ENCODE assay signal across 21 mouse cellular contexts in genomic region chr7:141218557-141219133, GRCm38 (mm10). TPM values are rescaled to one million over a fixed set of nuclear protein-coding genes. Genes with fewer than 3 reads are reported as not detected.
DNase-seq lines count a peak whose midpoint lies in the region; ATAC-seq and TF ChIP-seq lines count a peak whose summit lies in the region.
"Had no signal": no experiment of that assay in that cellular context is flagged by ENCODE, and none has a peak within 500 bp of the region (broad histone marks: within the 10 kb centered on the region; RNA-seq: fewer than 3 reads in every experiment).

No protein-coding gene starts in this region.

- no peaks in the 10 kb centered on the region for H3K27me3 ChIP-seq in liver, embryonic 11.5 days (replicated peaks; ENCODE audit: control insufficient read depth, insufficient read depth, low read length)
- H3K27me3 ChIP-seq in E14TG2a.4 (ENCODE audit: insufficient read depth, low read length): no peaks in the 10 kb centered on the region
- no peaks in the 10 kb centered on the region for H3K27me3 ChIP-seq in embryonic facial prominence, embryonic 13.5 days
- H3K27me3 ChIP-seq in liver, embryonic 15.5 days: no peaks in the 10 kb centered on the region
- H3K27me3 ChIP-seq: embryonic facial prominence, embryonic 12.5 days; forebrain, embryonic 15.5 days; midbrain, embryonic 13.5 days; neural tube, embryonic 12.5 days; Patski had no signal

- no peaks in the 10 kb centered on the region for H3K9me3 ChIP-seq in liver, embryonic 11.5 days (ENCODE audit: control insufficient read depth, low read length)
- H3K9me3 ChIP-seq in E14TG2a.4 (ENCODE audit: low read length): no peaks in the 10 kb centered on the region
- H3K9me3 ChIP-seq in embryonic facial prominence, embryonic 13.5 days: no peaks in the 10 kb centered on the region
- H3K9me3 ChIP-seq in liver, embryonic 15.5 days (replicated peaks): no peaks in the 10 kb centered on the region
- H3K9me3 ChIP-seq: embryonic facial prominence, embryonic 12.5 days; forebrain, embryonic 15.5 days; heart, embryonic 12.5 days; midbrain, embryonic 13.5 days; neural tube, embryonic 12.5 days had no signal

- H3K4me3 ChIP-seq in liver, embryonic 11.5 days (ENCODE audit: low read depth, low read length): no peak overlapping the region
- peak overlapping the region; percentile 92 for H3K4me3 ChIP-seq in E14TG2a.4 (replicated peaks; ENCODE audit: low read length)
- no peak overlapping the region for H3K4me3 ChIP-seq in embryonic facial prominence, embryonic 13.5 days
- H3K4me3 ChIP-seq in liver, embryonic 15.5 days (replicated peaks): no peak overlapping the region
- no peak overlapping the region for H3K4me3 ChIP-seq in left cerebral cortex, adult 2 months
- H3K4me3 ChIP-seq: embryonic facial prominence, embryonic 12.5 days; forebrain, embryonic 15.5 days; heart, embryonic 12.5 days; midbrain, embryonic 13.5 days; neural tube, embryonic 12.5 days had no signal

- intact Hi-C loops in left cerebral cortex, adult 2 months (cut with DNase I): no loop called here
- intact Hi-C loops in left cerebral cortex, postnatal 36 days (cut with DNase I): no loop called here

- WGBS in liver, embryonic 11.5 days: 88% methylated on average over 5 of the region's 5 CpGs
- 82% methylated on average over 5 of the region's 5 CpGs for WGBS in embryonic facial prominence, embryonic 13.5 days
- WGBS in liver, embryonic 15.5 days (ENCODE audit: insufficient replicate concordance): 78% methylated on average over 5 of the region's 5 CpGs

- H3K36me3 ChIP-seq in liver, embryonic 11.5 days (ENCODE audit: control insufficient read depth, insufficient read depth, low read length): peaks cover 11% of the 10 kb centered on the region; the same call in 1 of the 2 replicates
- H3K36me3 ChIP-seq in E14TG2a.4 (ENCODE audit: insufficient read depth, low read length): peaks cover 45% of the 10 kb centered on the region
- H3K36me3 ChIP-seq in embryonic facial prominence, embryonic 13.5 days: peaks cover 17% of the 10 kb centered on the region
- peaks cover 35% of the 10 kb centered on the region for H3K36me3 ChIP-seq in liver, embryonic 15.5 days (replicated peaks)
- H3K36me3 ChIP-seq: forebrain, embryonic 15.5 days had no signal

- H3K4me2 ChIP-seq in liver, embryonic 11.5 days: 0 out of 2 replicates have a peak overlapping the region, but pooled peaks have one; percentile 8
- H3K4me2 ChIP-seq in embryonic facial prominence, embryonic 13.5 days: no peak overlapping the region
- peak overlapping the region; percentile 16; the same call in 1 of the 2 replicates for H3K4me2 ChIP-seq in liver, embryonic 15.5 days
- H3K4me2 ChIP-seq: embryonic facial prominence, embryonic 12.5 days; forebrain, embryonic 15.5 days; heart, embryonic 12.5 days; midbrain, embryonic 13.5 days; neural tube, embryonic 12.5 days had no signal

- no peak overlapping the region; the same call in 1 of the 2 replicates for H3K9ac ChIP-seq in liver, embryonic 11.5 days (ENCODE audit: low read depth, low read length)
- H3K9ac ChIP-seq in embryonic facial prominence, embryonic 13.5 days: 0 out of 2 replicates have a peak overlapping the region, but pooled peaks have one; percentile 7
- no peak overlapping the region for H3K9ac ChIP-seq in liver, embryonic 15.5 days
- H3K9ac ChIP-seq: embryonic facial prominence, embryonic 12.5 days; forebrain, embryonic 15.5 days; lung, embryonic 14.5 days; midbrain, embryonic 13.5 days; neural tube, embryonic 12.5 days had no signal

- ATAC-seq in liver, embryonic 11.5 days (replicated peaks; ENCODE audit: low FRiP score): no peak
- ATAC-seq in embryonic facial prominence, embryonic 13.5 days (ENCODE audit: insufficient number of reproducible peaks, insufficient read depth, low FRiP score, low TSS enrichment, low read depth): no peak
- ATAC-seq in liver, embryonic 15.5 days (ENCODE audit: insufficient read depth): no peak
- ATAC-seq: CD4-positive, CD25-positive, alpha-beta regulatory T cell, adult 4 months; forebrain, embryonic 15.5 days; midbrain, embryonic 13.5 days; Patski had no signal

- TF ChIP-seq CTCF in E14TG2a.4 (conservative IDR thresholded peaks at IDR 0.05; ENCODE audit: low read length): no peak
- no peak for TF ChIP-seq CTCF in left cerebral cortex, adult 2 months (IDR thresholded peaks at IDR 0.05)

- no peak for DNase-seq in liver, embryonic 11.5 days (ENCODE audit: low spot score)
- DNase-seq in liver: no peak
- no peak for DNase-seq in left cerebral cortex, adult 2 months (ENCODE audit: extremely low spot score in 1 of 2, low spot score in 2 of 2)
- no peak for DNase-seq in left cerebral cortex, postnatal 36 days (ENCODE audit: low spot score in 2 of 2)
- DNase-seq: adrenal gland, adult 8-10 months; cerebellum, postnatal 14 days; gastrocnemius, postnatal 14 days; kidney, postnatal 4 days; lung, embryonic 14.5 days; thymus, adult 18-20 months had no signal

- H3K27ac ChIP-seq in liver, embryonic 11.5 days (ENCODE audit: low read depth, low read length): no peak overlapping the region
- peak overlapping the region; percentile 51; the same call in 1 of the 2 replicates for H3K27ac ChIP-seq in embryonic facial prominence, embryonic 13.5 days
- peak overlapping the region; percentile 85 for H3K27ac ChIP-seq in liver, embryonic 15.5 days (replicated peaks)
- H3K27ac ChIP-seq in left cerebral cortex, adult 2 months: no peak overlapping the region
- H3K27ac ChIP-seq: embryonic facial prominence, embryonic 12.5 days; forebrain, embryonic 15.5 days; midbrain, embryonic 13.5 days; neural tube, embryonic 12.5 days had no signal

- peaks cover 53% of the 10 kb centered on the region for H3K4me1 ChIP-seq in liver, embryonic 11.5 days (replicated peaks; ENCODE audit: control insufficient read depth, insufficient read depth, low read length)
- H3K4me1 ChIP-seq in E14TG2a.4 (replicated peaks; ENCODE audit: low read depth, low read length): peaks cover 84% of the 10 kb centered on the region
- peaks cover 45% of the 10 kb centered on the region for H3K4me1 ChIP-seq in embryonic facial prominence, embryonic 13.5 days
- peaks cover 93% of the 10 kb centered on the region for H3K4me1 ChIP-seq in liver, embryonic 15.5 days (replicated peaks)

RNA-seq across cellular contexts. Expression of gene Rassf7, which starts 3.0 kb away (rescaled TPM):
- 35.1 TPM in 2 replicates for polyA plus RNA-seq in liver, embryonic 11.5 days (2014; fragmentation: Nextera tagmentation; extraction: Ambion mirVana)
- 32.9 and 40.0 TPM in 2 replicates for polyA plus RNA-seq in embryonic facial prominence, embryonic 13.5 days (2015; fragmentation: Nextera tagmentation; extraction: Ambion mirVana)
- polyA plus RNA-seq in liver, embryonic 15.5 days (2015; fragmentation: Nextera tagmentation; extraction: Ambion mirVana): 27.3 and 33.4 TPM in 2 replicates
- 1 to 10 TPM in 1 of 2 experiments, under 1 TPM in 1; 0.94 to 1.3 TPM for total RNA-seq in left cerebral cortex, adult 2 months (2021)
- 1 to 10 TPM in 1 of 2 experiments, under 1 TPM in 1; 0.70 to 1.3 TPM for total RNA-seq in left cerebral cortex, postnatal 36 days (2021)

RNA-seq across cellular contexts. Expression of gene Lmntd2, which starts 4.8 kb away (rescaled TPM):
- 1.8 and 2.6 TPM in 2 replicates for polyA plus RNA-seq in liver, embryonic 11.5 days (2014; fragmentation: Nextera tagmentation; extraction: Ambion mirVana)
- polyA plus RNA-seq in embryonic facial prominence, embryonic 13.5 days (2015; fragmentation: Nextera tagmentation; extraction: Ambion mirVana): 2.8 and 3.4 TPM in 2 replicates
- polyA plus RNA-seq in liver, embryonic 15.5 days (2015; fragmentation: Nextera tagmentation; extraction: Ambion mirVana): 0.60 and 0.91 TPM in 2 replicates
- not detected for total RNA-seq in left cerebral cortex, adult 2 months (2021)
- total RNA-seq in left cerebral cortex, postnatal 36 days (2021): not detected
- total RNA-seq: gastrocnemius, postnatal 14 days; left cerebral cortex, adult 18-20 months had no signal

RNA-seq across cellular contexts. Expression of gene Phrf1, which starts 9.9 kb away (rescaled TPM):
- 70.9 and 81.0 TPM in 2 replicates for polyA plus RNA-seq in liver, embryonic 11.5 days (2014; fragmentation: Nextera tagmentation; extraction: Ambion mirVana)
- polyA plus RNA-seq in embryonic facial prominence, embryonic 13.5 days (2015; fragmentation: Nextera tagmentation; extraction: Ambion mirVana): 78.5 and 82.0 TPM in 2 replicates
- polyA plus RNA-seq in liver, embryonic 15.5 days (2015; fragmentation: Nextera tagmentation; extraction: Ambion mirVana): 26.7 and 32.6 TPM in 2 replicates
- total RNA-seq in left cerebral cortex, adult 2 months (2021): 10 to 100 TPM; 70.5 to 77.2 TPM
- total RNA-seq in left cerebral cortex, postnatal 36 days (2021): 10 to 100 TPM; 64.4 to 78.0 TPM

RNA-seq across cellular contexts. Expression of gene Lrrc56, which starts 24.7 kb away (rescaled TPM):
- polyA plus RNA-seq in liver, embryonic 11.5 days (2014; fragmentation: Nextera tagmentation; extraction: Ambion mirVana): 20.8 and 20.9 TPM in 2 replicates
- polyA plus RNA-seq in embryonic facial prominence, embryonic 13.5 days (2015; fragmentation: Nextera tagmentation; extraction: Ambion mirVana): 11.6 and 13.3 TPM in 2 replicates
- polyA plus RNA-seq in liver, embryonic 15.5 days (2015; fragmentation: Nextera tagmentation; extraction: Ambion mirVana): 11.0 and 12.1 TPM in 2 replicates
- 1 to 10 TPM; 3.9 to 5.0 TPM for total RNA-seq in left cerebral cortex, adult 2 months (2021)
- 1 to 10 TPM; 3.5 to 4.7 TPM for total RNA-seq in left cerebral cortex, postnatal 36 days (2021)

RNA-seq across cellular contexts. Expression of gene Hras, which starts 24.8 kb away (rescaled TPM):
- polyA plus RNA-seq in liver, embryonic 11.5 days (2014; fragmentation: Nextera tagmentation; extraction: Ambion mirVana): 112 and 118 TPM in 2 replicates
- 99.8 and 110 TPM in 2 replicates for polyA plus RNA-seq in embryonic facial prominence, embryonic 13.5 days (2015; fragmentation: Nextera tagmentation; extraction: Ambion mirVana)
- 83.0 and 98.2 TPM in 2 replicates for polyA plus RNA-seq in liver, embryonic 15.5 days (2015; fragmentation: Nextera tagmentation; extraction: Ambion mirVana)
- 100 to 1,000 TPM; 219 to 244 TPM for total RNA-seq in left cerebral cortex, adult 2 months (2021)
- total RNA-seq in left cerebral cortex, postnatal 36 days (2021): 100 to 1,000 TPM; 256 to 304 TPM

Comparison
In these comparisons a context has a peak if more than half of its experiments do, and no peak if none do; other contexts are left out.
1. H3K27ac ChIP-seq: peak in embryonic facial prominence, embryonic 13.5 days (single experiment) and liver, embryonic 15.5 days (single experiment); none in liver, embryonic 11.5 days (single experiment) and left cerebral cortex, adult 2 months (single experiment).